ENCODE assay signal across 31 mouse cellular contexts in the genomic region with DNA sequence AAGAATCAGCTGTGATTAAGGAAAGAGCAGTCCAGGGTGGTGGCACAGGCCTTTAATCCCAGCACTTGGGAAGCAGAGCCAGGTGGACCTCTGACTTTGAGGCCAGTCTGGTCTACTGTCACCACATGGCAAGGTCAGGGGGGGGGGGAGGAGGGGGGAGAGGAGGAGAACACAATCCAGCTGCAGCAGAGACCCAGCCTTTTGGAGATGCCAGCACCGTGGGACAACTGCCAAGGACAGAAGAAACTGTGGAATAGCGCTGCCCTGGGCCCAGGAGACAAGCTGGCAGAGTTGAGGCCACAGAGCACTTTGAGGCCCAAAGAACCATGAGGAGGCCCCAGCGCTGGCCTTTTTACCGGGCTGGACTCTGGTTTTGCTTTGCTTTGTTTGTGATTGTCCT. TPM values are rescaled to one million over a fixed set of nuclear protein-coding genes. Genes with fewer than 3 reads are reported as not detected.
DNase-seq lines count a peak whose midpoint lies in the region; ATAC-seq lines count a peak whose summit lies in the region.
"Had no signal": no experiment of that assay in that cellular context is flagged by ENCODE, and none has a peak within 500 bp of the region (broad histone marks: within the 10 kb centered on the region; RNA-seq: fewer than 3 reads in every experiment).

No protein-coding gene starts in this region.

- ATAC-seq in erythroblast, adult 5-6 weeks (replicated peaks; ENCODE audit: low FRiP score, poor library complexity, severe bottlenecking), result no peak
- ATAC-seq: activated CD4-positive, CD25-positive, alpha-beta regulatory T cell, adult 4 months; CD4-positive, CD25-positive, alpha-beta regulatory T cell, adult 4 months; forebrain, embryonic 15.5 days had no signal

- DNase-seq in adrenal gland, adult 2 months, result peak; percentile 59
- DNase-seq in adrenal gland, adult 18-20 months (ENCODE audit: low spot score in 2 of 2), result no peak
- peak; percentile 47 for DNase-seq in ovary, adult 18-20 months (ENCODE audit: low spot score)
- DNase-seq in ovary, postnatal 10 days (ENCODE audit: low spot score), result no peak
- peak; percentile 52 for DNase-seq in adrenal gland, postnatal 14 days
- no peak for DNase-seq in cerebellum, adult 11-12 months
- DNase-seq: cerebellum, adult 2 months; cerebellum, adult 9-11 months; cerebellum, postnatal 25 days; gastrocnemius, postnatal 10 days; gastrocnemius, postnatal 36 days; heart, adult 2 months; heart, postnatal 14 days; heart, postnatal 4 days; kidney, adult 11 months; kidney, adult 9 months had no signal

RNA-seq across cellular contexts. Expression of a gene that starts 2.9 kb away (rescaled TPM):
- total RNA-seq in adrenal gland, adult 2 months (2021), result 100 to 1,000 TPM; 130 to 136 TPM
- polyA plus RNA-seq in adrenal gland, adult 2 months (2012; rRNA removed), result 82.4 and 106 TPM in 2 replicates
- 100 to 1,000 TPM; 104 to 145 TPM for total RNA-seq in adrenal gland, adult 18-20 months (2021)
- 98.5 and 104 TPM in 2 replicates for total RNA-seq in adrenal gland, postnatal 14 days (2021)
- 7.1 and 8.4 TPM in 2 replicates for total RNA-seq in erythroblast, adult 5-6 weeks (2015; ENCODE audit: low replicate concordance)
- total RNA-seq in erythroblast, adult 5-6 weeks (2017; ENCODE audit: low replicate concordance), result 4.6 and 8.1 TPM in 2 replicates

RNA-seq across cellular contexts. Expression of a gene that starts 12.0 kb away (rescaled TPM):
- total RNA-seq in adrenal gland, adult 2 months (2021), result 1 to 10 TPM in 1 of 2 experiments, under 1 TPM in 1; 0.84 to 2.2 TPM
- 0.45 and 2.2 TPM in 2 replicates for polyA plus RNA-seq in adrenal gland, adult 2 months (2012; rRNA removed)
- 1 to 10 TPM in 1 of 2 experiments, under 1 TPM in 1; 0.36 to 3.1 TPM for total RNA-seq in adrenal gland, adult 18-20 months (2021)
- total RNA-seq in adrenal gland, postnatal 14 days (2021), result 0.48 and 0.79 TPM in 2 replicates
- total RNA-seq in erythroblast, adult 5-6 weeks (2015; ENCODE audit: low replicate concordance), result 1.0 TPM in 1 of 2 replicates, not detected in the other
- total RNA-seq in erythroblast, adult 5-6 weeks (2017; ENCODE audit: low replicate concordance), result not detected in 2 replicates
- polyA plus RNA-seq: CD4-positive, CD25-positive, alpha-beta regulatory T cell, adult 4 months; erythroblast, embryonic 14.5 days; forebrain, embryonic 15.5 days; hindbrain, embryonic 14.5 days had no signal

RNA-seq across cellular contexts. Expression of a gene that starts 23.7 kb away (rescaled TPM):
- not detected for total RNA-seq in adrenal gland, adult 2 months (2021)
- polyA plus RNA-seq in adrenal gland, adult 2 months (2012; rRNA removed), result 0.08 TPM in 1 of 2 replicates, not detected in the other
- not detected for total RNA-seq in adrenal gland, adult 18-20 months (2021)
- not detected in 2 replicates for total RNA-seq in adrenal gland, postnatal 14 days (2021)
- not detected in 2 replicates for total RNA-seq in erythroblast, adult 5-6 weeks (2015; ENCODE audit: low replicate concordance)
- not detected in 2 replicates for total RNA-seq in erythroblast, adult 5-6 weeks (2017; ENCODE audit: low replicate concordance)
- total RNA-seq: common myeloid progenitor, adult 5-6 weeks; gastrocnemius, postnatal 10 days; gastrocnemius, postnatal 36 days; granulocyte monocyte progenitor cell, adult 5-6 weeks; heart, adult 2 months; heart, postnatal 14 days; heart, postnatal 4 days; MEL had no signal
- polyA plus RNA-seq: activated CD4-positive, CD25-positive, alpha-beta regulatory T cell, adult 4 months; CD4-positive, CD25-positive, alpha-beta regulatory T cell, adult 4 months; cerebellum, adult 2 months; embryonic facial prominence, embryonic 15.5 days; erythroblast, embryonic 14.5 days; heart, adult 2 months; heart, embryonic 10.5 days; heart, embryonic 13.5 days; heart, embryonic 16.5 days; intestine, embryonic 14.5 days had no signal

RNA-seq across cellular contexts. Expression of a gene that starts 37.9 kb away (rescaled TPM):
- 1 to 10 TPM; 4.9 to 9.3 TPM for total RNA-seq in adrenal gland, adult 2 months (2021)
- polyA plus RNA-seq in adrenal gland, adult 2 months (2012; rRNA removed), result 8.4 and 10.0 TPM in 2 replicates
- total RNA-seq in adrenal gland, adult 18-20 months (2021), result 1 to 10 TPM; 4.7 to 6.7 TPM
- 7.2 and 7.7 TPM in 2 replicates for total RNA-seq in adrenal gland, postnatal 14 days (2021)
- 1.2 TPM in 1 of 2 replicates, not detected in the other for total RNA-seq in erythroblast, adult 5-6 weeks (2015; ENCODE audit: low replicate concordance)
- 0.84 and 1.0 TPM in 2 replicates for total RNA-seq in erythroblast, adult 5-6 weeks (2017; ENCODE audit: low replicate concordance)

RNA-seq across cellular contexts. Expression of a gene that starts 43.4 kb away (rescaled TPM):
- total RNA-seq in adrenal gland, adult 2 months (2021), result under 1 TPM in 1 of 2 experiments, not detected in 1; 0.35 TPM
- polyA plus RNA-seq in adrenal gland, adult 2 months (2012; rRNA removed), result 0.03 and 0.08 TPM in 2 replicates
- not detected for total RNA-seq in adrenal gland, adult 18-20 months (2021)
- total RNA-seq in adrenal gland, postnatal 14 days (2021), result 0.11 TPM in 1 of 2 replicates, not detected in the other
- not detected in 2 replicates for total RNA-seq in erythroblast, adult 5-6 weeks (2015; ENCODE audit: low replicate concordance)
- total RNA-seq in erythroblast, adult 5-6 weeks (2017; ENCODE audit: low replicate concordance), result not detected in 2 replicates
- total RNA-seq: granulocyte monocyte progenitor cell, adult 5-6 weeks had no signal
- polyA plus RNA-seq: activated CD4-positive, CD25-positive, alpha-beta regulatory T cell, adult 4 months; CD4-positive, CD25-positive, alpha-beta regulatory T cell, adult 4 months; forebrain, embryonic 12.5 days; heart, embryonic 10.5 days; intestine, embryonic 14.5 days had no signal

Comparison
In these comparisons a context has a peak if more than half of its experiments do, and no peak if none do; other contexts are left out.
1. DNase-seq: peak in adrenal gland, adult 2 months (single experiment), ovary, adult 18-20 months (single experiment) and adrenal gland, postnatal 14 days (single experiment); none in adrenal gland, adult 18-20 months (0 of 2), ovary, postnatal 10 days (single experiment) and cerebellum, adult 11-12 months (single experiment).
2. RNA of a gene that starts 2.9 kb away (total RNA-seq): 104 to 145 TPM in adrenal gland, adult 18-20 months, 130 to 136 TPM in adrenal gland, adult 2 months and 98.5 to 104 TPM in adrenal gland, postnatal 14 days; 4.6 to 8.4 TPM in erythroblast, adult 5-6 weeks; every median in the first group is over 10 times any median in the second.